Mouse (Mus musculus) CH12F3 (cell line): ENCODE results near the gene Sdf2.
"Not testable (repeated sequence)": the region's sequence is repeated elsewhere in the genome, so short reads cannot be mapped to it uniquely, and the experiment has no call there.

Experiments used
- in situ Hi-C: fragments of 300-500 bp; cut with MboI; formaldehyde crosslinking; loops from 2 replicates; pipeline ENCODE4 v1.14.3; 2020; ENCODE audit warnings: low sequenced_read_pairs

Sdf2 gene

DNA sequence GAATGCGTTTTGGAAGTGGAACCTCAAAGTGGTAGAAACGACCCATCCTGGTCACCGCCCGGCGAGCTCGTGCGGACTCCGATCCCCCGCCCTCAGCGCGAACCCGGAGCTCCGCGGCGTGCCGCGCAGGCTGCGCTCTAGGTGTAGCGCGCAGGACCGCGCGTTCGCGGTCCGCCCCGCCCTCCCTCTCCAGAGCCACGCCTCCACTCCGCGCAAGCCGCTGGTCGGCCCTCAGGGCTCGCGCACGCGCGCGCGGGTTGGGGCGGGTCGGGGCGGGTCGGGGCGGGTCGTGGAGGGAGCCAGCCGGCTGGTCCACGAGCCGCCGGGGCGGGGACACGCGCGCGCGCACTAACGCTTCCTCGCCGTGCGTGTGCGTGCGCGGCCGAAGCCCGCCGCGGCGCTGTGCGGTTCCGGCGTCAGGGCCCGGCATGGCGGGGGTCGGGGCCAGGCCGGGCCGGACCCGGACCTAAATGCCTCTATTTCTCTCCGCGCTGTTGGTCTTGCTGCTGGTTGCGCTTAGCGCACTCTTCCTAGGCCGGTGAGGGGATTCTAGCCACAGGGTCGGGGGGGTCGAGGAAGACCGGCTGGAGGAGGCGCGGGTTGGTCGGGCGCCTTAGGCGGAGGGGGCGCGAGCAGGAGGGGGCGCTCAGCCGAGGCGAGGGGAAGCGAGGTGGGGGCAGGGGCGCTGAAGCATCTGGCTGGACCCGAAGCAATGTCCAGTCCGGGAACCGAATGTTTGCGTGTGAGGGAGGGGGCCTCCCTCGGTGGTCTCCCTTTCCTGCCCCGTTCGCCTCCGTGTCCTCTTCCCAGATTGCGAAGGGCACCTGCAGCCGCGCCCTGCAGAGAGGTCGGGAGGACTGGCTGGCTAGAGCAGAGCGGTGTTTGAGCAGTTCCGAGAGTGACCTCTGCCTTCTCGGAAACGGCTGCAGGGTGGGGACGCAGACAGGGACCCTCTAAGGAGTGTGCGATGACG lies 16.1 kb downstream of the Sdf2 start, which contains the start of gene 2610507B11Rik:
Gene 2610507B11Rik (plus strand): TSS at position 373 of the 973 bp plus-strand sequence.
- in situ Hi-C loops: no loop called here

DNA sequence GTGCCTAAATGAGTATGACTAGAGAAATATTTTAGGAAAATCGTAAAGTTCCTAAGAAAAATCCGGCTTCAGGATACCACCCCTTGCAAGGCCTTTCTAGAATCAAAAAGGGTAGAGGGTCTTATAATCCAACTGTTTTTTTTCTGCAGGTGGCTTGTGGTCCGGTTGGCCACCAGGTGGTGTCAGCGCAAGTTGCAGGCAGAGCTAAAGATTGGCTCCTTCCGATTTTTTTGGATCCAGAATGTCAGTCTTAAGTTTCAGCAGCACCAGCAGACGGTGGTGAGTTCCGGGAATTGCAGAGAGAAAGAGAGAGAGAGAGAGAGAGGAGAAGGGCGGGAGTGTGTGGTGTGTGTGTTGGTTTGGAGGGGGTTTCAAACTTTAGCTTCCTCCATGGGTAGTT lies 17.0 kb downstream of the Sdf2 start:
- in situ Hi-C loops: no loop called here

DNA sequence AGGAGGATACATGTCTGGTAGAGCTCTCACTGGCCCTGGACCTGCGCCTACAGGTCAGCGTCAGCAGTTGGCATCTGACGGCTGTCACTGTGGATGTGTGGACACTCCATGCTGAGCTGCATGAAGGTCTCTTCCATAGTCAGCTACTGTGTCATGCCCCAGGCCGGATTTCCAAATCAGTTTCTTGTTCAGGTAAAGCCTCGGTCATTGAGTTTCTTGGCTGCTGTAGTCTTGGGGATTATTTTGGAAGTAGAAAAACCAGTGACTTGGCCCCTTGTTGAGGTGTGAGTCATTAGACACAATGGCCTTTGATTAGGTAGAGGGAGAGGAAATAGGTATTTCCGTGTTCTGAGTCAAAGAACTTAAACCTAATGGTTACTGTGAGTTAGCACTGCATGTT lies 20.0 kb downstream of the Sdf2 start:
- in situ Hi-C loops: no loop called here

DNA sequence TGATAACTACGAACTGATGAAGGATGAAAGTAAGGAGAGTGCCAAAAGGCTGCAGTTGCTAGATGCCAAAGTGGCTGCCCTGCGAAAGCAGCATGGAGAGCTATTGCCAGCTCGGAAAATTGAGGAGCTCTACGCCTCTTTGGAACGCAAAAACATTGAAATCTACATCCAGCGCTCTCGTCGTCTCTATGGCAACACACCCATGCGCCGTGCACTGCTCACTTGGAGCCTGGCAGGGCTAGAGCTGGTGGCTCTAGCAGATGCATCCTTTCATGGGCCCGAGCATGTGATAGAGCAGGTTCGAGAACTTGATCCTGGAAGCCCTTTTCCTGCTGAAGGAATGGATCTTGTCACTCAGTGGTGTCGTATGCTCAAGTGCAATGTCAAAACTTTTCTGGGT lies 26.4 kb downstream of the Sdf2 start:
- in situ Hi-C loops: no loop called here

DNA sequence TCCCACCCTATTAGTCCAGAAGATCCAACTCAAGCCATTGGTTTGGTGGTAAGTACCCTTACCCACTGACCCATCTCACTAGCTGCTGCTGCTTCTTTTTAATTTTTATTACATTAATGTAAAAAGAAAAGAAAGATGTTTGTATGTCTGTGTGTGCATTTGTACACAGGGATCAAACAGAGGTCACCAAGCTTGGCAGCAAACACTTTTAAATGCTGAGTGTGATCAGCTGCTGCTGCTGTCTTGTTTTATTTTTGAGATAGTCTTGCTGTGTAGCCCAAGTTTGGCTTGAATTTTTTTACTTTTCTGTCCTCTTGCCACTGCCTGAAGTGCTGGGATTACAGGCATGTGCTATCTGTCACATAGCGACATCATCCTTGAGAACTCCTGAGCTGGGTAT lies 30.1 kb downstream of the Sdf2 start:
- in situ Hi-C loops: no loop called here

DNA sequence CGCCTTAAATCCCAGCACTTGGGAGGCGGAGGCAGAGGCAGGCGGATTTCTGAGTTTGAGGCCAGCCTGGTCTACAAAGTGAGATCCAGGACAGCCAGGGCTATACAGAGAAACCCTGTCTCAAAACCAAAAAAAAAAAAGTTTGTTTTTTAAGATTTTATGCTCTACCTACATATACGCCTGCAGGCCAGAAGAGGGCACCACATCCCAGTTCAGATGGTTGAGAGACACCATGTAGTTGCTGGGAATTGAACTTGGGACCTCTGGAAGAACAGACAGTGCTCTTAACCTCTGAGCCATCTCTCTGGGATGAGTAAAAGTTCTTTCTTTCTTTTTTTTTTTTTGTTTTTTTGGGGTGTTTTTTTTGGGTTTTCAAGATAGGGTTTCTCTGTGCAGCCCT lies 30.6 kb downstream of the Sdf2 start:
- in situ Hi-C loops: not testable (repeated sequence)

DNA sequence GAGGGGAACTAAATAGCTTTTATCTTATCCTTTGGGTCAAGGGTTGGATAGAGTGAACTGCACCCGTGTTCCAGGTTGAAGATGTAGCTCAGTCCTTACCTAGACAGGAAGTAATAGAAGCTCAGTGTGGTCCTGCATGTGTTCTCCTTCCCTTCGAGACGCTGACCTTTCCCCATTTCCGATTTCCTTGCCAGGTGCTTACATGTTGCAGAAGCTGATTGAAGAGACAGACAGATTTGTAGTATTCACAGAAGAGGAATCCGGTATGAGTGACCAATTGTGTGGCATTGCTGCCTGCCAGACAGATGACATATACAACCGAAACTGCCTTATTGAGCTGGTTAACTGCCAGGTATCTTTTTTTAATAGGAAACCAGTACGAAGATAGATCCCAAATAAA lies 33.3 kb downstream of the Sdf2 start:
- in situ Hi-C loops: no loop called here

DNA sequence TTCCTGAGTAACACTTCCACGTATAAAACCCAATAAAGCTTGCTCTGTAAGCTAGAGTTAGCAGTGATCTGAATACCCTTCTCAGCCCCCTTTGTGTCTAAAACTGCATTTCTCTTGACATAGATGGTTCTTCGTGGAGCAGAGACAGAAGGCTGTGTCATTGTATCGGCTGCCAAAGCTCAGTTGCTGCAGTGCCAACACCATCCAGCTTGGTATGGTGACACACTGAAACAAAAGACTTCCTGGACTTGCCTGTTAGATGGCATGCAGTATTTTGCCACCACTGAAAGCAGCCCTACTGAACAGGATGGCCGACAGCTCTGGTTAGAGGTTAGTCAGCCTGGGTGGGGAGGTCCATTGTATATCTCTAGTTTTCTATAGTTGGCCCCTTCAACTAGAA lies 34.0 kb downstream of the Sdf2 start:
- in situ Hi-C loops: no loop called here

DNA sequence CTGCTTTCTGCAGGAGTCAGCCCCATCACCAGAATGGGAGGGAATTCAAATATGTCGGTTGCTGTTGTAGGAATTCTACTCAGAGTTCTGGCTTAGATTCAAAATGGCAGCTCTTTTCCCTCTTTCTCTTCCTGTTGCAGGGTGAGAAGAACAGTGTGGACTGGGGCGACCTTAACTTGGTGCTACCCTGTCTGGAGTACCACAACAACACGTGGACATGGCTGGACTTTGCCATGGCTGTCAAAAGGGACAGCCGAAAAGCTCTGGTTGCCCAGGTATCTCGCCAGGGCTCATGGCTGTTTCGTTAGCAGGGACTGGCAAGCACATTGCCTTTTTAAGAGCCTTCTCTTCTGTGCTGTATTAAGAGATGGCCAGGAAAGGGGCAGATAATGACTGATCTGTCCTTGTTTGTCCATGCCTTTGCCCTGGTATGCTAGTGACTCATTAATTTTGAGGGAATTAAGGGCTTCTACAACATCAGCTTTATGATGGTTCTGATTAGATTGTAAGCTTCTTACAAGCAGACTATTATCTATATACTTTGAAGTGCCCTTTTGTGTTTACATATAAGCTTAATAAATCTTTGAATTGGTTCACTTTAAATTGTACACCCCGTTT lies 43.7 kb downstream of the Sdf2 start:
- in situ Hi-C loops: no loop called here

DNA sequence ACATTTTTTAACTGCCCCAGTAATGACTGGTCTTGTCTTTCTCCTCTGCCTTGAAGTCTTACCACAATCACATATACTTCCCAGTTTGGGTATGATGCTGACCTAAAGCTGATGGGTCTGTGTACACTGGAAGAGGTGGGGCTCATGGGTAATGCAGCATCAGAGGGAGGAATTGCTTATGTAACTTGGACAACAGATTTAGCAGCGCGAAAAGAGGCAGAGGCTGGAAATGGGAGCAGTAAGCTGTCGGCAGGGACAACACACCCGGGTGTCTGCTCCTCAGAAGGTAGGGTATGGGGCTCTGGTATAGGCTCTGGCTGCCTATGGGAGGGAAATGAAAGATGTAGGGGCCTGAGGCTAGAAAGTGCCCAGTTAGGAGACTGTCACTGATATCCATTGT lies 45.1 kb downstream of the Sdf2 start, which contains the start of gene BC030499:
Gene BC030499 (plus strand): TSS at position 188 of the 400 bp plus-strand sequence.
- in situ Hi-C loops: no loop called here

DNA sequence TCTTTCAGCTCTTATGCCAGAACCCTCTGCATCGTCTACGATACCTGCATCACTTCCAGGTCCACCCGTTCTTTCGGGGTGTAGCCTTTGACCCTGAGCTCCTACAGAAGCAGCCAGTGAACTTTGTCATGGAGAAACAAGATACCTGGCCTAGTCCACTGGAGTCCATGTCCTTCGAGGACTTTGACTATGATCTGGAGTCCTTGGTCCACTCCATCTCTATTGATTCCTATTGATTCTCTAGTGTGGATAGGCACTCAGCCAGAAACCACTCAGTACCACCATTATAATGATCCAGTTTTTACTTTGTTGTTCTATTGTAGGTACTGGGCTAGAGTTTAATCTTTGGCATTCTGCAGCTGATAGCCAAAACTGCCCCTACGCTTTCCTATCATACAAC lies 49.0 kb downstream of the Sdf2 start:
- in situ Hi-C loops: no loop called here

DNA sequence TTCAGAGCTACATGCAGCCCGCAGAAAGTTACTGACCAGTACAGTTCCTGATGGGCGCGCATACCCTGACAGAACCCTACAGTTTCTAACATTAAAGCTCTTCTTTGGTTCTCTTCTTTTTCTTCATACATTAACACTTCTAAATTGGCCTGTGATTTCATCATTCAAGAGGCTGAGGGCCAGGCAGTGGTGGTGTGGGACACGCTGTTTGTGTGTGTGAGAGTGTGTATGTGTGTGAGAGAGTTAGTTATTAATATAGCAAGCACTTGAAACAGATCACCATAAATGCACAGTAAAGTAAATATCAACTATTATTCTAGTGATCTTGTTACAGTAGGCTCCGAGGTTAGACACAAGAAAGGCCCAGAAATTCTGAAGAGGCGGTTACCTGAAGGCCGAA lies 55.4 kb downstream of the Sdf2 start:
- in situ Hi-C loops: no loop called here

DNA sequence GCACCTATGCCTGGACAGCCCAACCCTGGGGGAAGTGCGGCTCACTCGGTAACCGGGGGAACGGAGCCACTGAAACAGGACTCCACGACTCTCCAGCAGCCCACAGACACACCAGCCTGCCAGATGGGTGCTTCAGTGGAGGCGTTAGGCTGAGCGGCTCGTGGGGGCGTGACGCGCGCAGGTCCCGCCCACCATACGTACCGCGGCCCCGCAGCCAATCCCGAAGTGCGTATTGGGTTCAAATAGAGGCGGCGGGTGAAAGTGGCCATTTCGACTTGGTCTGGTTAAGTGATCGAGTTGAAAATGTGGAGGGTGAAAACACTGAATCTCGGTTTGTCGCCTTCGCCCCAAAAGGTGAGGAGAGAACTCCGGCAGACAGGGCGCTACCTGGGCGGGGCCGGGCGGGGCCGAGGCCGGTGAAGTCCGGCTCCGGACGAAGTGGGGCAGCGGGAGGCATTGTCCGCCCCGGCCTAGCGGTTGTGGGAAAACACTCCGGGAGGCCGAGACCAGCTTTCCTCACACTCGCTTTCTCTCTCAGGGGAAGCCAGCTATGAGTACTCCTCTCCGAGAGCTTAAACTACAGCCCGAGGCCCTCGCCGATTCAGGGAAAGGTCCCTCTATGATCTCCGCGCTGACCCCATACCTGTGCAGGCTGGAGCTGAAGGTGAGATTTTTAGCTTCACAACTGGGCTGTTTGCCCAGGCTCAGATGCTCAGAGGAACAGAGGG lies 56.0 kb downstream of the Sdf2 start, which contains the start of gene Spag5:
Gene Spag5 (plus strand): TSS at position 173 of the 728 bp plus-strand sequence.
- in situ Hi-C loops: no loop called here
